Mouse (Mus musculus) lung, embryonic 15.5 days (tissue): ENCODE measurements around the gene Pigs. TPM values are rescaled to one million over a fixed set of nuclear protein-coding genes. Genes with fewer than 3 reads are reported as not detected.

Experiments
- ATAC-seq: fragments of 200-750 bp; cut with Nextera tagmentation; 2 replicates; pipeline ENCODE4 v1.8.0; 2017; ENCODE audit warnings: moderate number of reproducible peaks, borderline replicate concordance; ENCODE audit not compliant: low FRiP score, low TSS enrichment; ENCODE audit errors: extremely low read depth
- H3K27ac ChIP-seq: fragments of 300-500 bp; sonication (generic); 2 replicates; pipeline ENCODE4 v1.5.1; 2015; ENCODE audit warnings: moderate library complexity, mild to moderate bottlenecking, inconsistent platforms
- H3K27me3 ChIP-seq: fragments of 300-500 bp; sonication (generic); 2 replicates; pipeline ENCODE4 v1.6.1; 2015; ENCODE audit warnings: inconsistent platforms
- H3K36me3 ChIP-seq: fragments of 300-500 bp; sonication (generic); 2 replicates; pipeline ENCODE4 v1.6.1; 2015; ENCODE audit warnings: inconsistent platforms
- H3K4me1 ChIP-seq: fragments of 300-500 bp; sonication (generic); 2 replicates; pipeline ENCODE4 v1.6.1; 2015; ENCODE audit warnings: inconsistent platforms
- H3K4me2 ChIP-seq: fragments of 300-500 bp; sonication (generic); 2 replicates; pipeline ENCODE4 v1.6.1; 2015; ENCODE audit warnings: inconsistent platforms, mild to moderate bottlenecking, moderate library complexity
- H3K4me3 ChIP-seq: fragments of 300-500 bp; sonication (generic); 2 replicates; pipeline ENCODE4 v1.5.1; 2015; ENCODE audit warnings: mild to moderate bottlenecking, inconsistent platforms
- H3K9ac ChIP-seq: fragments of 300-500 bp; sonication (generic); 2 replicates; pipeline ENCODE4 v1.6.1; 2015; ENCODE audit warnings: inconsistent platforms
- H3K9me3 ChIP-seq: fragments of 300-500 bp; sonication (generic); 2 replicates; pipeline ENCODE4 v1.6.1; 2016; ENCODE audit warnings: inconsistent platforms
- WGBS: fragments of 180-500 bp; shearing (Covaris S2); methylation state at CpG from one replicate; pipeline ENCODE4 v1.1.7; 2015; 5-methylcytosine and 5-hydroxymethylcytosine counted together
- polyA plus RNA-seq: library from polyadenylated mRNA; unstranded; fragments of >200 nt; fragmentation: Nextera tagmentation; extraction: Ambion mirVana; gene quantifications from 2 replicates; pipeline ENCODE4 v1.2.1, GENCODE M21; 2015

Gene Pigs
- polyA plus RNA-seq, 1 experiment from 2014 or later: 75.5 TPM

DNA sequence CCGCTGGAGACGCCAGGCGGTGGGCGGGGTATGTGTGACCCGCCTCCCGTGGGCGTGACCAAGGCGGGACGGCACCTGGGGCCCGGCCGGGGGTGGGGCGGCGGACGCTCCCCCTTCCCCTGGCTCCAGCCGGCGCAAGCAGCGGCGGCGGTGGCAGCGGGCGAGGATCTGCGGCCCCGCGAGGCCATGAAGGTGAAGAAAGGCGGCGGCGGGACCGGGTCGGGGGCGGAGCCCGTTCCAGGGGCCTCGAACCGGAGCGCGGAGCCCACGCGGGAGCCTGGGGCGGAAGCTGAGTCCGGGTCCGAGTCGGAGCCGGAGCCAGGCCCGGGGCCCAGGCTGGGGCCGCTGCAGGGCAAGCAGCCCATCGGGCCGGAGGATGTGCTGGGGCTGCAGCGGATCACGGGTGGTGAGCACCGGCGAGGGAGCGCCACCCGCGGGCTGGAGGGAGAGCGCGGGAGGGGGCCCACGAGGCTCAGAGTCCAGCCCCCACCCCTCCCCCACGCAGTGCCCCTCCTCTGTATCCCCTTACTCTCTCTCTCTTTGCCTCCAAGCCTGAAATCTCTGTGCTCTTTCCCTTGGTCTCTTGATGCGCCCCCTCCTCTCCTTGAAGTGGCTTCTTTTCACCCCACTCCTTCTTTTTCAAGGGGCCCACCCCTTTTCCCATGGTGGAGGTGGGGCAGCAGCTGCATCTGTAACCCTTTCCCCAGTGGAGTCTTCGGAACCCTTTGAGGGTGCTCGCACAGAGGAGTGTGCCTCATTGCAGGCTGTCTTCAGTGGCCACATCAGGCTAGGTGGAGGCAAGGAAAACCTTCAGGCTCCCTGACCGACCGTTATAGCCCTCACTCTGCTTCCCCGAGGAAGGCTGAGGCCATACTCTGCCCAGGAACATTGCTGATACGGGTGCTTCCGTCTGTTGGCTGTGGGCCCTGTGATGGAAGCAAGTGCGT, 15.4 kb downstream of the Pigs start, which contains the start of gene Unc119:
TSS of gene Unc119 (plus strand) at position 102 of the 947 bp plus-strand sequence.
- Histone ChIP-seq H3K9ac (peak within 1 kb of the TSS; percentile 87), H3K4me3 (peak within 1 kb of the TSS; percentile 92), H3K9me3 (no peaks in the 10 kb centered on the region), H3K4me1 (peaks cover 36% of the 10 kb centered on the region), H3K36me3 (peaks cover 26% of the 10 kb centered on the region), H3K4me2 (peak within 1 kb of the TSS; percentile 98), H3K27ac (peak within 1 kb of the TSS; percentile 71), H3K27me3 (no peaks in the 10 kb centered on the region)
- under 1% methylated on average over 46 of the region's 66 CpGs for WGBS
- ATAC-seq: peak; percentile 85

GRCm38 (mm10) chr11:78344328-78344889, 16.2 kb downstream of the Pigs start:
- 60% methylated on average over 6 of the region's 6 CpGs for WGBS
- no peaks in the 10 kb centered on the region for H3K9me3 ChIP-seq
- no peak for ATAC-seq
- peak overlapping the region; percentile 87; the same call in 1 of the 2 replicates for H3K9ac ChIP-seq
- H3K27ac ChIP-seq: peak overlapping the region; percentile 71
- H3K36me3 ChIP-seq: peaks cover 18% of the 10 kb centered on the region
- peak overlapping the region; percentile 98 for H3K4me2 ChIP-seq
- H3K4me1 ChIP-seq: peaks cover 37% of the 10 kb centered on the region
- H3K4me3 ChIP-seq: peak overlapping the region; percentile 92
- no peaks in the 10 kb centered on the region for H3K27me3 ChIP-seq

GRCm38 (mm10) chr11:78344890-78345715, 16.9 kb downstream of the Pigs start:
- peaks cover 11% of the 10 kb centered on the region; the same call in 1 of the 2 replicates for H3K36me3 ChIP-seq
- H3K27ac ChIP-seq: peak overlapping the region; percentile 21; the same call in 1 of the 2 replicates
- peaks cover 42% of the 10 kb centered on the region for H3K4me1 ChIP-seq
- H3K9me3 ChIP-seq: no peaks in the 10 kb centered on the region
- WGBS: 47% methylated on average over 8 of the region's 8 CpGs
- no peaks in the 10 kb centered on the region for H3K27me3 ChIP-seq
- H3K4me2 ChIP-seq: peak overlapping the region; percentile 98
- H3K4me3 ChIP-seq: no peak overlapping the region
- ATAC-seq: peak; percentile 19; the same call in 1 of the 2 replicates
- 0 out of 2 replicates have a peak overlapping the region, but pooled peaks have one; percentile 1 for H3K9ac ChIP-seq

DNA sequence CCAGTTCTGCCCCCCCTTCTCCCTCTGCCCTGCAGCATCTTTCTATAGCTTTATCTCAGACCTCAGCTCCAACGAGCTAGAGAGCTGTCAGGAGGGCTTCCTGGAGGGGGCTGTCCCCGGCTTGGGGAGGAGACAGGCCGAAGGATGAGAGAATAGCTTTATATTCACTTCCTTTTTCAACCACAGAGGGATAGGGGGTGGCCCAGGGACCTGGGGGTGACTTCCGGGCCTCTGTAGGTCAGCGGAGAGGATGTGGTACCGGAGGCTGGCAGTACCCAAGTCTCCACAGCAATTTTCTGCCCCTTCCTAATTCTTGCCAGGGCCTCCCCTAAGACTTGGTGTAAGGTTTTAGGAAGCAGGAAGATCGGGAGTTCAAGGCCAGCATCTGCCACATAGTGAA, 17.6 kb downstream of the Pigs start:
- no peak overlapping the region for H3K4me3 ChIP-seq
- H3K36me3 ChIP-seq: peaks cover 10% of the 10 kb centered on the region; the same call in 1 of the 2 replicates
- 67% methylated on average over 7 of the region's 7 CpGs for WGBS
- H3K4me1 ChIP-seq: peaks cover 42% of the 10 kb centered on the region
- no peak overlapping the region for H3K27ac ChIP-seq
- H3K9ac ChIP-seq: no peak overlapping the region
- no peaks in the 10 kb centered on the region for H3K27me3 ChIP-seq
- no peaks in the 10 kb centered on the region for H3K9me3 ChIP-seq
- no peak for ATAC-seq
- H3K4me2 ChIP-seq: no peak overlapping the region

- H3K4me1 ChIP-seq: peaks cover 42% of the 10 kb centered on the region
- whole genome bisulfite sequencing: 75% methylated on average over 6 of the region's 6 CpGs
- H3K36me3 ChIP-seq: peaks cover 7% of the 10 kb centered on the region; the same call in 1 of the 2 replicates
- H3K9ac ChIP-seq: no peak overlapping the region
- no peak overlapping the region for H3K4me2 ChIP-seq
- no peak overlapping the region for H3K27ac ChIP-seq
- no peak for ATAC-seq
- no peaks in the 10 kb centered on the region for H3K9me3 ChIP-seq
- no peak overlapping the region for H3K4me3 ChIP-seq
- H3K27me3 ChIP-seq: no peaks in the 10 kb centered on the region
Observed at GRCm38 (mm10) chr11:78346326-78347069, 18.3 kb downstream of the Pigs start.

DNA sequence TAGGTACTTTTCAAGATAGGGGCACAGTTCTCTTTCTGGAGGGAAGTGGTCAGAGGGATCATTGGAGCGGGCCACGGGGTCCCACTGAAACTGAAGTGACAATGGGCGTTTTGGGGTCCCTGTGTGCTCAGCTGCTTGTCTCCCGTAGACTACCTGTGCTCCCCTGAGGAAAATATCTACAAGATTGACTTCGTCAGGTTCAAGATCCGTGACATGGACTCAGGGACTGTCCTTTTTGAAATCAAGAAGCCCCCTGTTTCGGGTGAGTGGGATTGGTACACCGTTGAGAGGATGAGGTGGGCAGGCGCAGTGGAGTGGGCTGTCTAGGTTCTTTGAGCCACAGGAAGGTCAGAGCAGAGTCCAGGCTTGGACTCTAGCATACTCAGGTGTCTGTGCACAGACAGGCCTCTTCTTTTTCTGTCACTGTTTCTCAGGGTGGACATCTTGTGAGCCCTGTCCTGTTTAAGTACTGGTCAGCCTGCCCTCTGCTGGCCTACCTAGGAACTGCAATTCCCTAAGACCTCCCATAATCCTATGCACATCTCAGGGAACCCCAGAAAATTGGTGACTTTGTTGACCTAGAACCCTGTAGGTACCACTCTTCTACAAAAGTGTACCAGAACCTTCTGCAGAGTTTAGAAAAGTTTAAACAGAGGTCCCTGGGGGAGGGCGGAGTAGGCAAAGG, 19.0 kb downstream of the Pigs start:
- Histone ChIP-seq H3K4me3 (no peak overlapping the region), H3K36me3 (peaks cover 7% of the 10 kb centered on the region; the same call in 1 of the 2 replicates), H3K9me3 (no peaks in the 10 kb centered on the region), H3K4me2 (no peak overlapping the region), H3K4me1 (peaks cover 42% of the 10 kb centered on the region), H3K9ac (no peak overlapping the region), H3K27ac (no peak overlapping the region), H3K27me3 (no peaks in the 10 kb centered on the region)
- no peak for ATAC-seq
- WGBS: 91% methylated on average over 10 of the region's 10 CpGs

GRCm38 (mm10) chr11:78347908-78348307, 19.7 kb downstream of the Pigs start:
- peaks cover 41% of the 10 kb centered on the region for H3K4me1 ChIP-seq
- H3K36me3 ChIP-seq: peaks cover 7% of the 10 kb centered on the region; the same call in 1 of the 2 replicates
- ATAC-seq: no peak
- no peak overlapping the region for H3K9ac ChIP-seq
- 72% methylated on average over 9 of the region's 9 CpGs for WGBS
- H3K27me3 ChIP-seq: no peaks in the 10 kb centered on the region
- H3K27ac ChIP-seq: no peak overlapping the region
- no peak overlapping the region for H3K4me2 ChIP-seq
- H3K9me3 ChIP-seq: no peaks in the 10 kb centered on the region
- H3K4me3 ChIP-seq: no peak overlapping the region

GRCm38 (mm10) chr11:78348474-78348873, 20.3 kb downstream of the Pigs start:
- Histone ChIP-seq H3K4me3 (no peak overlapping the region), H3K36me3 (peaks cover 7% of the 10 kb centered on the region; the same call in 1 of the 2 replicates), H3K9ac (no peak overlapping the region), H3K27me3 (no peaks in the 10 kb centered on the region), H3K4me2 (no peak overlapping the region), H3K9me3 (no peaks in the 10 kb centered on the region), H3K4me1 (peaks cover 36% of the 10 kb centered on the region), H3K27ac (no peak overlapping the region)
- WGBS: 43% methylated on average over 7 of the region's 7 CpGs
- no peak for ATAC-seq

DNA sequence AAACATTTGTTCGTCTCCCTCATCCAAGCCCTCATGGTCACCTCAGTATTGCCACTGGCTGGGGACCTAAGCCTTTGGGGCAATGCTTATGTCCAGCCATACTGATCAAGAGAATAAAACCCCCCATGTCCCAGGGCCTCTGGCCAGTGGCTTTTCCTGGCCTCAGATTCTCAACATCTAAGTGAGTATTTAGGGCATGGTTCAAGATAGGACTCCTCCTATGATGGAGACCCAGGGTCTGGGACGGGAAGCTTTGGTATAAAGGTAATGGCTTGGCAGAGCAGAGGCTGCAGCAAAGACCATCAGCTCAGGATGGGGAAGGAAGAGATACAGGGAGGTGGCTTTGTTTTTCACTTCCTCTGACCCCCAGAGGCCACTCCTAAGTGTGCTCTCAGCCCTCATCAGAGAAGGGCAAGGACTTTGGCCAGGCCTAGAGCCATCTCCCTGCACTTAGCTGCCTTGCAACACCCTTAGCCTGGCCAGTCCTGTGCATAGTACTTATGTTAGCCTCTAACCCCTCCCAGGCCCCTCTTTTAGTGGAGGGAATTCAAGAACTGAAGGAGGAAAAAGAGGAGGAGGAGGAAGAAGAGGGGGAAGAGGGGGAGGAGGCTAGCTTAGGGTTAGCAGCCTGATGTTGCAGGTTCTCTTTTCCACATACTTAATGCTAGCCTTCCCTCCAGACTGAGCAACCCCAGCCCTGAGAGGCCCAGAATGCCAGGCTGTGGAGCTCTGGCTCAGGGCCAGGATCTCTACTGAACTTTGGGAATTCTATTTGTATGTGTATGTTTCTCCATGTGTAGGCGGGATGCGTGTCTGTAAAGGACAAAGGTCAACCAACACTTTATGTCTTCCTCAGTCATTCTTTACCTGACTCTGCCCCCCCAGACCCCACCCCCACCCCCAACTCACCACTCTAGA, 21.5 kb downstream of the Pigs start:
- 55% methylated on average over 4 of the region's 4 CpGs for WGBS
- no peak overlapping the region for H3K27ac ChIP-seq

DNA sequence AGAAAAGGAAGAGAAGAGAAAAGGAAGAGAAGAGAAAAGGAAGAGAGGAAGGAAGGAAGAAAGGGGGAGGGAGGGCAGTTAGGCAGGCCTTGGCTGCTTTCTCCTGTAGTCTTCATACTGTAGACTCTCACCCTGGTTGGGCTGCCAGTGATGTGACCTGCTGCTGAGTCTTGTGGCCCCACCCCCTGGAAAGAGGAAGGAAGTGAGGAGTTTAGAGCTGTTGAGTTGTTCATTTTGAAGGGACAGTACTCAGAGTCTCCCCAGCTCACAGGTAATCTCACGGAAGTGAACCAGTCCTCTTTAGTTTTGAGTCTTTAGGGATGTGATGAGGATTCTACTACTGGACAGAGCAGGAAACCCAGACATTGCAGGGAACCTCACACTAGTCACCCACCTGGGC, 24.9 kb downstream of the Pigs start:
- no peak for ATAC-seq
- H3K36me3 ChIP-seq: peaks cover 6% of the 10 kb centered on the region; the same call in 1 of the 2 replicates
- H3K9ac ChIP-seq: no peak overlapping the region
- no peak overlapping the region for H3K4me2 ChIP-seq
- no peak overlapping the region for H3K27ac ChIP-seq
- WGBS: 95% methylated on average over 1 of the region's 1 CpGs
- no peak overlapping the region for H3K4me3 ChIP-seq
- H3K27me3 ChIP-seq: no peaks in the 10 kb centered on the region
- peaks cover 6% of the 10 kb centered on the region; the same call in 1 of the 2 replicates for H3K4me1 ChIP-seq
- H3K9me3 ChIP-seq: no peaks in the 10 kb centered on the region

More for the DNA sequence above, 21.5 kb downstream of the Pigs start:
- no peak overlapping the region for H3K9ac ChIP-seq
- no peak overlapping the region for H3K4me2 ChIP-seq
- H3K36me3 ChIP-seq: peaks cover 7% of the 10 kb centered on the region; the same call in 1 of the 2 replicates
- H3K27me3 ChIP-seq: no peaks in the 10 kb centered on the region
- peaks cover 24% of the 10 kb centered on the region for H3K4me1 ChIP-seq
- no peaks in the 10 kb centered on the region for H3K9me3 ChIP-seq
- no peak for ATAC-seq
- no peak overlapping the region for H3K4me3 ChIP-seq
